Mouse (Mus musculus) embryonic facial prominence, embryonic 12.5 days (tissue): ENCODE measurements at regions not wholly inside any gene's neighbourhood (a gene's known extent, or its start where the extent isn't known, plus 50 kb on each side); places are given as distances from the start of the nearest gene placed in this dataset.

ENCODE experiments used
- ATAC-seq: fragments of 200-750 bp; cut with Nextera tagmentation; 2 replicates; pipeline ENCODE4 v1.8.0; 2017; ENCODE audit not compliant: insufficient number of reproducible peaks, insufficient read depth, low FRiP score, low TSS enrichment
- H3K27ac ChIP-seq: fragments of 300-500 bp; sonication (generic); 2 replicates; pipeline ENCODE4 v1.5.1; 2016; ENCODE audit warnings: mild to moderate bottlenecking
- H3K27me3 ChIP-seq: fragments of 300-500 bp; sonication (generic); 2 replicates; pipeline ENCODE4 v1.6.1; 2016; ENCODE audit warnings: mild to moderate bottlenecking, moderate library complexity
- H3K36me3 ChIP-seq: fragments of 300-500 bp; sonication (generic); 2 replicates; pipeline ENCODE4 v1.6.1; 2016; ENCODE audit warnings: mild to moderate bottlenecking
- H3K4me1 ChIP-seq: fragments of 300-500 bp; sonication (generic); 2 replicates; pipeline ENCODE4 v1.6.1; 2016
- H3K4me2 ChIP-seq: fragments of 300-500 bp; sonication (generic); replicated peaks from 2 replicates; pipeline ENCODE4 v1.6.1; 2016; ENCODE audit warnings: mild to moderate bottlenecking, moderate library complexity
- H3K4me3 ChIP-seq: fragments of 300-500 bp; sonication (generic); 2 replicates; pipeline ENCODE4 v1.5.1; 2016; ENCODE audit warnings: mild to moderate bottlenecking
- H3K9ac ChIP-seq: fragments of 300-500 bp; sonication (generic); 2 replicates; pipeline ENCODE4 v1.6.1; 2016; ENCODE audit warnings: mild to moderate bottlenecking, moderate library complexity
- H3K9me3 ChIP-seq: fragments of 300-500 bp; sonication (generic); 2 replicates; pipeline ENCODE4 v1.6.1; 2016; ENCODE audit warnings: mild to moderate bottlenecking, moderate library complexity
- WGBS: fragments of 180-500 bp; shearing (Covaris S2); methylation state at CpG from one replicate; pipeline ENCODE4 v1.1.7; 2016; 5-methylcytosine and 5-hydroxymethylcytosine counted together

DNA sequence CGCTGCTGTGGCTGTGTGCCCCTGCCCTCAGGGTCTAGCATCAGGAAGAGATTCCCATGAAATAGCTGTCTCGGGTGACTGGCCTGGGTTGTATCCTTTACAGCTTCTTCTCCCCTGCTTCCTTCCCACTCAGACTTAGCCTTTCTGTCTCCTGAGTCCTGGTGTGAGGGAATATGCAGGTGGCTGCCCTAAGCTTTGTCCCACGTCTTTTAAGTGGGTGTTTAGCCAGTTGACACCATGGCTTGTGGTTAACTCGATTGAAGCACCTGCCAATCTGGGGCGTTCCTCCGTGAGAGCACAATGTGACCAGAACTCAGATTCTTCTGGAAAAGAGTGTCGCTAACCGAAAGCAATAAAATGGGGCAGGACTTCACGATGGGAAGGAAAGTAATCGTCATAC lies 369.4 kb upstream of the 3110018I06Rik start:
- WGBS: 70% methylated on average over 10 of the region's 10 CpGs
- no peak overlapping the region for H3K9ac ChIP-seq
- no peak for ATAC-seq

DNA sequence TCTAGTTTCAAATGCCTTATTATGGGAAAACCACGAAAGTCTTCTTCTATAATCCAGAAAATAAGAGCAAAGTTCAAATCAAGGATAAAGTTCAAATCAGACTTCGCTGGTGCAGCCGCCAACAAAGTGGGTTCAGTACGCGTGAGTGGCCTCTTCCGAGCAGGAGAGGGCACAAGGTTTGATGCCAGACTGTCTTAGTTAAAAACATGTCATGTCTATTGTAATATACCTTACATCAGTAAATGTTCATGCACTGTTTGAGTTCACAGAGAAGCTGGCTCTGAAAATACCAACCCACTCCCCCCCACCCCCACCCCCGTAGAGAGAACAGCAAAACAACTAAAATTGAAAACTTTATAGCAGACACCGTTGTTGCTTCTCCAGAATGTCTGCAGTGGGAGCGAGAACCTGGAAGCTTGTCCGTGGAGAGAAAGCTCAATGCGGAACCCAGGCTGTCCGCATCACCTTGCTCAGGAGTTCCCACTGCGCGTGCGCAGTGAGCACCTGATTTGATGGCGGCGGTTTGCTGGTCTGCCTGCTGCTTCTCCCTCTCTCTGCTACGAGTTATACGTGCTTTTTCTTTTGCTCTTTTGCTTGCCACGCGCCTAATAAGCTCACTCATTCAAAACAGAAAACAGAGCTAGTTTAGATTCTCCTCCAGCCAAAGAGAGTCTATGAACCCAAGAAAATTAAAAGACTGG lies 367.8 kb upstream of the 3110018I06Rik start:
- Histone ChIP-seq H3K36me3 (no peaks in the 10 kb centered on the region), H3K4me2 (no peak overlapping the region), H3K9me3 (no peaks in the 10 kb centered on the region), H3K4me3 (no peak overlapping the region), H3K27ac (no peak overlapping the region), H3K4me1 (peaks cover 16% of the 10 kb centered on the region), H3K27me3 (no peaks in the 10 kb centered on the region), H3K9ac (no peak overlapping the region)
- no peak for ATAC-seq
- WGBS: 83% methylated on average over 21 of the region's 21 CpGs

More for the DNA sequence above, 369.4 kb upstream of the 3110018I06Rik start:
- Histone ChIP-seq H3K4me3 (no peak overlapping the region), H3K36me3 (no peaks in the 10 kb centered on the region), H3K9me3 (no peaks in the 10 kb centered on the region), H3K27ac (no peak overlapping the region), H3K4me1 (0 out of 2 replicates have a peak, but pooled peaks cover 4% of the 10 kb centered on the region), H3K4me2 (no peak overlapping the region), H3K27me3 (no peaks in the 10 kb centered on the region)

DNA sequence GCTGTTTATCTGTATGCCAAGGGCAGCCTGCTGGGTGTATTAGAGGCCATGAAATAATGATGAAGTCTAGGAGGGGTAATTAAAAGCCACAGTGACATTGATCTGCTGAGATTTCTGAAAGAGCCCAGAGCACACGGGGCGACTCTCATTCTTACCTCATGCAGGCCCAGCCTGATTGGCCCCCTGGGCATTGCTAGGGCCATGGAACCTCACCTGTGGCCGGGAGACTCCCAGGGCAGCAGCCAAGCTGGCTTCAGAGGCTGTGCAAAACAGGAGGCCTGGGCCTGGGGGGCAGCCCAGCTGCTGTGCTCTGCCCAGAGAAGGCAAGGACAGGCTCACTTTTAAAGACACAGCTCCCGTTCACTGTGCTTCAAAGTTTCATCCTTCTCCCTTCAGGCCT lies 366.4 kb upstream of the 3110018I06Rik start:
- Histone ChIP-seq H3K27ac (no peak overlapping the region), H3K36me3 (no peaks in the 10 kb centered on the region), H3K4me2 (no peak overlapping the region), H3K9me3 (no peaks in the 10 kb centered on the region), H3K4me3 (no peak overlapping the region), H3K4me1 (peaks cover 16% of the 10 kb centered on the region), H3K9ac (no peak overlapping the region), H3K27me3 (no peaks in the 10 kb centered on the region)
- no peak for ATAC-seq
- 33% methylated on average over 4 of the region's 4 CpGs for WGBS

DNA sequence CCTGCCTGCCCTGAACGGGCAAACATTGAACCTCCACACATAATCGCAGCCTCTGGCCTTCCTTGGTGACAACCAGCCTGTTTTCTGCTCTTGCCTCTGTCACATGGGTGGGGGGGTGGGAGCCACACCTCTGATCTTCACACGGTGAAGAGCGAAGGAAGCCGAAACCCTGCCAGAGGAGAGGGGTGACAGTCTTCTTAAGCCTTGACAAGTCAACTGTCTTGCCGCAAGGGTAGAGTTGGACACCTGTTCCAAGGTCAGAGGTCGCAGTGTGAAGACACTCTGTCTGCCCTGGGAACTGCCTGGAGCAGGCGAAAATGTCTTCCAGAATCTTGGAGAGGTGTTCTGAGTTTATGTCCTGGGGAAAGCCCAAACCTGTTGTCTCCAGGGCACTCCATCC lies 364.8 kb upstream of the 3110018I06Rik start:
- Histone ChIP-seq H3K36me3 (no peaks in the 10 kb centered on the region), H3K9ac (no peak overlapping the region), H3K9me3 (no peaks in the 10 kb centered on the region), H3K4me2 (no peak overlapping the region), H3K27me3 (no peaks in the 10 kb centered on the region), H3K4me1 (peaks cover 16% of the 10 kb centered on the region), H3K4me3 (no peak overlapping the region), H3K27ac (no peak overlapping the region)
- ATAC-seq: no peak
- 81% methylated on average over 8 of the region's 8 CpGs for WGBS

DNA sequence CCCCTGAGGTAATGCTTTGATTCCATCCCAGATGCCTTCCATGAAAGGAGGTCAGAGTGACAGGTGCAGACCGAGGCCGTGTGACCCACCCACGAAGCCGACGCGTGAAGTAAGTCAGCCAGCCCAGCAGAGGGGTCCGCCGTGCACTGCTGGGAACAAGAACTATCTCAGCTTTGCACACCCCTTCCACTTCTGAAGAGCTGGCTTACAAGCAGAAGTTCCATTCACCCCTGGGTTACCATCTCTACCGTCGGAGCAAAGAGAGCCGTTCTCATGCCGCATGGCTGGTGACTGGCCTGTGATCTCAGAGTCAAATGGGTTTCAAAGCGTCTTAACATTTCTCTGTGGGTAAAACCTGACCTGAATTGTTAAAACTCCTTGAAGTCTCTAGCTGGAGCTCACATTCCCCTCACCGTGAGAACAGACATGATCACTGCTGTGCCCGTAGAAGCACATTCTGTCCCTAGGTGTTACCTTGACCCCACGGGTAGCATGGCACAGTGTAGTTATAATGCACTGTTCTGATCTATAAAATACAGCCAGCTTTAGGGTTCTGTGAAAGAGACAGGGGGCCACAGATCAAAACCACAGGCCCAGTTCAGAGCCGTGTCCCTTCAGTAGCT lies 364.1 kb upstream of the 3110018I06Rik start:
- H3K36me3 ChIP-seq: no peaks in the 10 kb centered on the region
- H3K9ac ChIP-seq: no peak overlapping the region
- no peak overlapping the region for H3K27ac ChIP-seq
- H3K4me3 ChIP-seq: no peak overlapping the region
- H3K4me1 ChIP-seq: peaks cover 16% of the 10 kb centered on the region
- no peak for ATAC-seq
- no peak overlapping the region for H3K4me2 ChIP-seq
- H3K27me3 ChIP-seq: no peaks in the 10 kb centered on the region
- 86% methylated on average over 17 of the region's 17 CpGs for WGBS
- H3K9me3 ChIP-seq: no peaks in the 10 kb centered on the region

DNA sequence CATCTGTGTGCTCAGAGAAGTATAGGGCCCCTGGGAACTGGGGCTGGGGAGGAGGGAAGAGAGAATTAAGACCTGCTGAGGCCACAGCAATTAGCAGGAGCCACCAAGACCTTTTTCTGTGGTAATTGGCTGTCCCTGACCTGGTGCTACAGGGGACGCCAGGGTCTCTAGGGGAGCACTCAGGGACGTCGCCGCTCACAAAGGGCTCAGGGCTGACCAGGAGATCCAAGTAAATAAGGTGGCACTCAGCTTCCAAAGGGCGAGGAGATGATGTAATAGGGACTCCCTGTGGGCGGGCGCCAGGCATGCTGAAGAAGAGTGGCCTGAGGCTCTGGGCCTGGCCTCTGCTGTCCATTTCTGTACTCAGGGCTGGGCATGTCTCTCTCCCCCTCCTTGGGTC lies 363.2 kb upstream of the 3110018I06Rik start:
- no peaks in the 10 kb centered on the region for H3K9me3 ChIP-seq
- peaks cover 16% of the 10 kb centered on the region for H3K4me1 ChIP-seq
- H3K27ac ChIP-seq: no peak overlapping the region
- H3K9ac ChIP-seq: no peak overlapping the region
- H3K4me3 ChIP-seq: no peak overlapping the region
- 42% methylated on average over 7 of the region's 7 CpGs for WGBS
- no peaks in the 10 kb centered on the region for H3K27me3 ChIP-seq
- no peak overlapping the region for H3K4me2 ChIP-seq
- ATAC-seq: no peak
- no peaks in the 10 kb centered on the region for H3K36me3 ChIP-seq

DNA sequence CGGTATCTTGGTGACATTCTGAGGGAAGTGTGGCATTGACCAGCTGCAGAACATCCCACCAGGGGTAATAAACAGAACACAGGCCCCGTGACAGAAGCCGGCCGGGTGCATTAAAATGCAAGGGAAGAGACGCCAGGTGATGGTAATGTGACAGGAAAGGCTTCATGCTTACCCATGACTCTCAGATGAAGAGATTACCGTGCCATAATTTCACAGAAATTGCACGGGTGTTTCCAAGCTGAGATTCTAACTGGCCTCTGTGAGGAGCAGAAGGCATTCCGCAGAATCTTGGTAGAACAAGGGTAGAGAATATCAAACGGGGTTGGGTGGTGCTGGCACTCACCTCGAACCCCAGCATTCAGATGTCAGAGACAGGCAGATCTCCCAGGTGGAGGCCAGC lies 362.4 kb upstream of the 3110018I06Rik start:
- Histone ChIP-seq H3K9ac (no peak overlapping the region), H3K27ac (no peak overlapping the region), H3K27me3 (no peaks in the 10 kb centered on the region), H3K4me2 (no peak overlapping the region), H3K9me3 (no peaks in the 10 kb centered on the region), H3K4me1 (peaks cover 16% of the 10 kb centered on the region), H3K4me3 (no peak overlapping the region), H3K36me3 (no peaks in the 10 kb centered on the region)
- WGBS: 78% methylated on average over 10 of the region's 10 CpGs
- ATAC-seq: no peak

DNA sequence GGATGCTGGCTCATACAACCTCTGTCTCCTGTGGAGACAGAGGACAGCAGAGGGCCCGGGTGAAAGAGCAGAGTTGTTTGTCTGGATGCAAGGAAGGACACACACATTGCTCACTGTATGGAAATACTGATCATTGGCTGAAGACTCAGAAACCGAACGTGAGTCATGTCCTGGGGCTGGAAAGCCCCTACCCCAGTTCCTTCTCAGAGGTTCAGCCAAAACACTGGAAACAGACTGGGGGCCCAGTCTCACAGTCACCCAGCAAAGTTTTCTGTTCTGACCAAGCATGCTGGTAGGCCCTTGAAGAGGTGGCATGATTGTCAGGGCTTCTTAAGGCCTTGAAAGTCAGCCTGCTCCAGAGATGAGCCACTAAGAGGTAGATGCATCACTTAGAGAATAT lies 360.8 kb upstream of the 3110018I06Rik start:
- Histone ChIP-seq H3K36me3 (no peaks in the 10 kb centered on the region), H3K4me1 (peaks cover 12% of the 10 kb centered on the region), H3K27ac (no peak overlapping the region), H3K9me3 (no peaks in the 10 kb centered on the region), H3K27me3 (no peaks in the 10 kb centered on the region), H3K4me2 (no peak overlapping the region), H3K4me3 (no peak overlapping the region), H3K9ac (no peak overlapping the region)
- ATAC-seq: no peak
- 82% methylated on average over 3 of the region's 3 CpGs for WGBS

DNA sequence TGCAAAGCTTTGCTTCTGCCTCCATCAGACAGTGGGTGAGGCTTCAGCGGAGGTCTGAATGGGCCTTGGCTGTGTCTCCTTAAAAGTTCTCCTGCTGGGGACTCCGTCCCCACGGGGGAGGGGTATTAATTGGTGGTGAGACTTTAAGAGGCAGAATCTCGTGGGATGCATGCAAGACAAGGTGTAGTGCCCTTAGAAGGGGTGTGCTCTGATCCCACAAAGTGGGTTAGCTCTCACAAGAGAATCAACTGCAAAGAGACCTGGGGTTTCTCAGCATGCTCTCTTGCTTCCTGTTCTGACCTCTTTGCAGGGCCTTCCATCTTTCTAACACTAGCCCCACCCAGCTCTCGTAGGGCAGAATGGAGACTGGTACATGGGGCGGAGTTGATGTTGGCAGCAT lies 359.2 kb upstream of the 3110018I06Rik start:
- ATAC-seq: no peak
- H3K36me3 ChIP-seq: no peaks in the 10 kb centered on the region

DNA sequence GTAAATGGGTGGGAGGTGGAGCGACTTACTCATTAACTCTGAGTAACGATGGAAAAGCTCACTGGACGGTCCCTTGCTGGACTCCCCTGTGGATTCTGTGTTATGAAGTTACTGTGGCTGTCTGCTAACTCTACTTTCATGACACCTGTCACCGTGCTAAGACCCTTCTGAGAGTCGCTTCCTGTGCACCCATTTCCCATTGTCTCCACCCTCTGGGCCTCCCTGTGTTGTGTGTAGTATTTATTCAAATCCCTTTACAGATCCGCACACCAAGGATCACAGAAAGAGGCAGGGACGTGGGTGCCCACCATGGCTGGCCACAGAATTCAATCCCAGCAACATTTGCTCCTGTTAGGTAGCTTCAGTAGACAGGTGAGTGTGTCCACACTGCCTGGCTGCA lies 357.1 kb upstream of the 3110018I06Rik start:
- Histone ChIP-seq H3K36me3 (no peaks in the 10 kb centered on the region), H3K9me3 (no peaks in the 10 kb centered on the region), H3K27me3 (no peaks in the 10 kb centered on the region), H3K9ac (no peak overlapping the region), H3K4me3 (no peak overlapping the region), H3K4me2 (no peak overlapping the region), H3K27ac (no peak overlapping the region), H3K4me1 (no peaks in the 10 kb centered on the region)
- WGBS: 88% methylated on average over 7 of the region's 7 CpGs
- ATAC-seq: no peak

More for the DNA sequence above, 359.2 kb upstream of the 3110018I06Rik start:
- Histone ChIP-seq H3K27me3 (no peaks in the 10 kb centered on the region), H3K27ac (no peak overlapping the region), H3K4me2 (no peak overlapping the region), H3K9me3 (no peaks in the 10 kb centered on the region), H3K9ac (no peak overlapping the region), H3K4me3 (no peak overlapping the region), H3K4me1 (peaks cover 12% of the 10 kb centered on the region)
- WGBS: 66% methylated on average over 6 of the region's 6 CpGs

DNA sequence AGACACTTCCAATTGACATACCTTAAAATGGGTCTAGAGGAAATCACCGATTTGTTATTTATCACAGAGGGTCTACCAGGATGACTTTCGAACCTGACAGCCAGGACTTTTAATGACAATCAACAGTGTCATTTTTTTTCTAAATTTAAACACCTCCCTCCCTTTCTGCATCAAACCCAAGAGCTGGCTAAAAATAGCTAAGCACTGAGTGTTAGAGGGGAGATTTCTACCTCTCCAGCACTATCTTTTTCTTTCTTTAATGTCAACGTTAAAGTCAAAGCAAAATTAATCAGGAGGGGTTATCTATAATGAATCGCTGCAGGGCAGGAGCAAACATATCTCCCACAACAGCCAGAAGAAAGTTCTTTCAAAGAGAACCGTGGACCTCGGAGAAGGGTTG lies 356.6 kb upstream of the 3110018I06Rik start:
- no peak for ATAC-seq
- WGBS: 84% methylated on average over 6 of the region's 6 CpGs
- Histone ChIP-seq H3K9me3 (no peaks in the 10 kb centered on the region), H3K9ac (no peak overlapping the region), H3K27me3 (no peaks in the 10 kb centered on the region), H3K27ac (no peak overlapping the region), H3K4me2 (no peak overlapping the region), H3K36me3 (no peaks in the 10 kb centered on the region), H3K4me3 (no peak overlapping the region), H3K4me1 (no peaks in the 10 kb centered on the region)

DNA sequence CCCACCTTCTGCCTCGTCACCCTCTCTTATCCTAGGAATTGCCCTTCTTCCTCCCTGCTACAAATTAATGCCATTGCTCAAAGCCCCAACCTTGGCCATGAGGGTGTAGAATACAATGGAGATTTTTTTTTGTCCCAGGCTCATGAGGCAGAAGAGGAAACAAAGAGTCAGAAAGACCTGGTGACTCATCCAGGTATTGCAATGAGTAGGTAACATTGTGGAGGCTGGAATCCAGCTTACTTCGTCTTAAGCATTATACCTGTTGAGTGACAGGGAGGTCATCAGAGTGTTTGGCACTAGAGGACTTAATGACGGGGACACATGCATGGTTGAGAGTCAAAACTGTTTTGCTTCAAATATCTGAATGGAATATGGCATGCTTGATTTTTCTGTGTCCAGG lies 355.9 kb upstream of the 3110018I06Rik start:
- Histone ChIP-seq H3K4me1 (no peaks in the 10 kb centered on the region), H3K9ac (no peak overlapping the region), H3K27ac (no peak overlapping the region), H3K4me3 (no peak overlapping the region), H3K36me3 (no peaks in the 10 kb centered on the region), H3K9me3 (no peaks in the 10 kb centered on the region), H3K4me2 (no peak overlapping the region), H3K27me3 (no peaks in the 10 kb centered on the region)
- no peak for ATAC-seq
- 89% methylated on average over 3 of the region's 3 CpGs for WGBS
